Mouse (Mus musculus) myocyte (in vitro differentiated cells): ENCODE measurements at regions not wholly inside any gene's neighbourhood (a gene's known extent, or its start where the extent isn't known, plus 50 kb on each side); places are given as distances from the start of the nearest gene placed in this dataset.

ENCODE experiments used
- H3K27me3 ChIP-seq: one replicate; pipeline ENCODE4 v1.6.1; 2011; ENCODE audit not compliant: control insufficient read depth, insufficient read depth, insufficient read length
- H3K36me3 ChIP-seq: one replicate; pipeline ENCODE4 v1.6.1; 2011; ENCODE audit not compliant: control insufficient read depth, insufficient read depth
- H3K4me2 ChIP-seq: one replicate; pipeline ENCODE4 v1.6.1; 2011; ENCODE audit warnings: low read depth, control low read depth
- H3K4me3 ChIP-seq: one replicate; pipeline ENCODE4 v1.5.1; 2011; ENCODE audit warnings: mild to moderate bottlenecking, control low read depth, moderate library complexity
- H3K79me2 ChIP-seq: one replicate; pipeline ENCODE4 v1.6.1; 2011; ENCODE audit not compliant: control insufficient read depth, insufficient read depth
- H3ac ChIP-seq: one replicate; pipeline ENCODE4 v1.6.1; 2011; ENCODE audit not compliant: control insufficient read depth, insufficient read length
- CEBPB ChIP-seq: IDR thresholded peaks from 2 replicates; pipeline ENCODE4 v1.6.1; 2011; ENCODE audit warnings: mild to moderate bottlenecking, moderate library complexity; ENCODE audit not compliant: poor library complexity, insufficient read depth, severe bottlenecking
- E2F4 ChIP-seq: IDR thresholded peaks from one replicate; pipeline ENCODE4 v1.6.1; 2011; ENCODE audit warnings: mild to moderate bottlenecking, control low read depth, moderate library complexity; ENCODE audit not compliant: insufficient read depth
- MAX ChIP-seq: IDR thresholded peaks from one replicate; pipeline ENCODE4 v1.6.1; 2011; ENCODE audit warnings: low read depth, mild to moderate bottlenecking, control low read depth
- MYOD1 ChIP-seq, 3 experiments: IDR thresholded peaks; one replicate each; pipeline ENCODE4 v1.6.1; 2011; ENCODE audit warnings: control low read depth in 2 of 3, low read depth in 2 of 3, mild to moderate bottlenecking in 2 of 3, moderate library complexity in 1 of 3; ENCODE audit not compliant: insufficient read length in 2 of 3, control insufficient read depth in 1 of 3
- MYOG ChIP-seq, 3 experiments: IDR thresholded peaks; one replicate each; pipeline ENCODE4 v1.6.1; 2011; ENCODE audit warnings: control low read depth in 2 of 3, low read depth in 2 of 3, mild to moderate bottlenecking in 2 of 3; ENCODE audit not compliant: insufficient read length in 2 of 3, control insufficient read depth in 1 of 3, insufficient read depth in 1 of 3
- POLR2A ChIP-seq: IDR thresholded peaks from one replicate; pipeline ENCODE4 v1.6.1; 2011; ENCODE audit warnings: low read depth, mild to moderate bottlenecking, control low read depth, moderate library complexity; ENCODE audit not compliant: insufficient read length
- POLR2AphosphoS2 ChIP-seq: IDR thresholded peaks from one replicate; pipeline ENCODE4 v1.6.1; 2011; ENCODE audit warnings: low read depth, control low read depth; ENCODE audit not compliant: insufficient read length
- REST ChIP-seq: IDR thresholded peaks from one replicate; pipeline ENCODE4 v1.6.1; 2011; ENCODE audit warnings: mild to moderate bottlenecking, control low read depth, moderate library complexity; ENCODE audit not compliant: insufficient read depth, insufficient read length
- SRF ChIP-seq: IDR thresholded peaks from one replicate; pipeline ENCODE4 v1.6.1; 2011; ENCODE audit warnings: low read depth; ENCODE audit not compliant: control insufficient read depth, insufficient read length
- TCF12 ChIP-seq: IDR thresholded peaks from one replicate; pipeline ENCODE4 v1.6.1; 2011; ENCODE audit warnings: mild to moderate bottlenecking, control low read depth; ENCODE audit not compliant: poor library complexity, insufficient read depth, severe bottlenecking
- TCF3 ChIP-seq: IDR thresholded peaks from one replicate; pipeline ENCODE4 v1.6.1; 2011; ENCODE audit warnings: low read depth, control low read depth; ENCODE audit not compliant: insufficient read length
- USF1 ChIP-seq: IDR thresholded peaks from one replicate; pipeline ENCODE4 v1.6.1; 2011; ENCODE audit warnings: low read depth, mild to moderate bottlenecking, control low read depth, moderate library complexity

- no peaks in the 10 kb centered on the region for H3K27me3 ChIP-seq
- no peak overlapping the region for H3K4me2 ChIP-seq
- TF ChIP-seq TCF12 (no peak), MAX (no peak), REST (no peak), TCF3 (no peak), MYOD1 (IDR thresholded peaks at IDR 0.05; ENCODE audit: control insufficient read depth in 1 of 3, insufficient read length in 2 of 3, low read depth in 2 of 3) (no peak), E2F4 (no peak), POLR2AphosphoS2 (no peak), CEBPB (no peak), MYOG (IDR thresholded peaks at IDR 0.05; ENCODE audit: control insufficient read depth in 1 of 3, insufficient read depth in 1 of 3, insufficient read length in 2 of 3, low read depth in 2 of 3) (no peak), SRF (no peak), USF1 (no peak), POLR2A (no peak)
- H3ac ChIP-seq = no peak overlapping the region
- H3K79me2 ChIP-seq = no peaks in the 10 kb centered on the region
- no peaks in the 10 kb centered on the region for H3K36me3 ChIP-seq
- no peak overlapping the region for H3K4me3 ChIP-seq
These were observed 209.4 kb upstream of the Hand2 start for GRCm38 (mm10) chr8:57111403-57111771.

- H3K4me3 ChIP-seq = no peak overlapping the region
- no peak overlapping the region for H3K4me2 ChIP-seq
- H3K36me3 ChIP-seq = no peaks in the 10 kb centered on the region
- no peak for TF ChIP-seq E2F4
- no peak for TF ChIP-seq REST
- TF ChIP-seq MAX = no peak
- no peak for TF ChIP-seq MYOD1 (IDR thresholded peaks at IDR 0.05; ENCODE audit: control insufficient read depth in 1 of 3, insufficient read length in 2 of 3, low read depth in 2 of 3)
- no peak for TF ChIP-seq CEBPB
- no peaks in the 10 kb centered on the region for H3K79me2 ChIP-seq
- H3ac ChIP-seq = no peak overlapping the region
- no peaks in the 10 kb centered on the region for H3K27me3 ChIP-seq
These were observed 206.9 kb upstream of the Hand2 start for GRCm38 (mm10) chr8:57113915-57114314.

- Histone ChIP-seq H3K4me3 (no peak overlapping the region), H3K79me2 (no peaks in the 10 kb centered on the region), H3ac (no peak overlapping the region), H3K27me3 (no peaks in the 10 kb centered on the region), H3K4me2 (no peak overlapping the region), H3K36me3 (no peaks in the 10 kb centered on the region)
- TF ChIP-seq MYOD1 (IDR thresholded peaks at IDR 0.05; ENCODE audit: control insufficient read depth in 1 of 3, insufficient read length in 2 of 3, low read depth in 2 of 3) (no peak), E2F4 (no peak), REST (no peak), TCF12 (no peak), USF1 (no peak), CEBPB (no peak)
These were observed 205.5 kb upstream of the Hand2 start for GRCm38 (mm10) chr8:57115303-57115702.

GRCm38 (mm10) chr8:57134041-57134440, 186.7 kb upstream of the Hand2 start:
- H3K4me3 ChIP-seq = no peak overlapping the region
- no peak overlapping the region for H3ac ChIP-seq
- H3K27me3 ChIP-seq = no peaks in the 10 kb centered on the region
- H3K36me3 ChIP-seq = no peaks in the 10 kb centered on the region
- no peaks in the 10 kb centered on the region for H3K79me2 ChIP-seq
- TF ChIP-seq POLR2AphosphoS2 = no peak
- no peak for TF ChIP-seq REST
- no peak for TF ChIP-seq MYOD1 (IDR thresholded peaks at IDR 0.05; ENCODE audit: control insufficient read depth in 1 of 3, insufficient read length in 2 of 3, low read depth in 2 of 3)
- no peak for TF ChIP-seq MAX
- no peak for TF ChIP-seq MYOG (IDR thresholded peaks at IDR 0.05; ENCODE audit: control insufficient read depth in 1 of 3, insufficient read depth in 1 of 3, insufficient read length in 2 of 3, low read depth in 2 of 3)
- TF ChIP-seq TCF12 = no peak
- TF ChIP-seq TCF3 = no peak
- TF ChIP-seq SRF = no peak
- no peak for TF ChIP-seq E2F4
- TF ChIP-seq CEBPB = no peak
- no peak for TF ChIP-seq POLR2A
- TF ChIP-seq USF1 = no peak
- H3K4me2 ChIP-seq = no peak overlapping the region

GRCm38 (mm10) chr8:57134726-57135125, 186.1 kb upstream of the Hand2 start:
- no peaks in the 10 kb centered on the region for H3K36me3 ChIP-seq
- H3K4me3 ChIP-seq = no peak overlapping the region
- no peaks in the 10 kb centered on the region for H3K27me3 ChIP-seq
- no peak overlapping the region for H3ac ChIP-seq
- H3K4me2 ChIP-seq = no peak overlapping the region
- TF ChIP-seq MAX (no peak), MYOD1 (IDR thresholded peaks at IDR 0.05; ENCODE audit: control insufficient read depth in 1 of 3, insufficient read length in 2 of 3, low read depth in 2 of 3) (no peak), TCF3 (no peak), REST (no peak), TCF12 (no peak), MYOG (IDR thresholded peaks at IDR 0.05; ENCODE audit: control insufficient read depth in 1 of 3, insufficient read depth in 1 of 3, insufficient read length in 2 of 3, low read depth in 2 of 3) (no peak), CEBPB (no peak)
- H3K79me2 ChIP-seq = no peaks in the 10 kb centered on the region
